Mouse (Mus musculus): ENCODE measurements at regions not wholly inside any gene's neighbourhood (a gene's known extent, or its start where the extent isn't known, plus 50 kb on each side); places are given as distances from the start of the nearest gene placed in this dataset.

DNA sequence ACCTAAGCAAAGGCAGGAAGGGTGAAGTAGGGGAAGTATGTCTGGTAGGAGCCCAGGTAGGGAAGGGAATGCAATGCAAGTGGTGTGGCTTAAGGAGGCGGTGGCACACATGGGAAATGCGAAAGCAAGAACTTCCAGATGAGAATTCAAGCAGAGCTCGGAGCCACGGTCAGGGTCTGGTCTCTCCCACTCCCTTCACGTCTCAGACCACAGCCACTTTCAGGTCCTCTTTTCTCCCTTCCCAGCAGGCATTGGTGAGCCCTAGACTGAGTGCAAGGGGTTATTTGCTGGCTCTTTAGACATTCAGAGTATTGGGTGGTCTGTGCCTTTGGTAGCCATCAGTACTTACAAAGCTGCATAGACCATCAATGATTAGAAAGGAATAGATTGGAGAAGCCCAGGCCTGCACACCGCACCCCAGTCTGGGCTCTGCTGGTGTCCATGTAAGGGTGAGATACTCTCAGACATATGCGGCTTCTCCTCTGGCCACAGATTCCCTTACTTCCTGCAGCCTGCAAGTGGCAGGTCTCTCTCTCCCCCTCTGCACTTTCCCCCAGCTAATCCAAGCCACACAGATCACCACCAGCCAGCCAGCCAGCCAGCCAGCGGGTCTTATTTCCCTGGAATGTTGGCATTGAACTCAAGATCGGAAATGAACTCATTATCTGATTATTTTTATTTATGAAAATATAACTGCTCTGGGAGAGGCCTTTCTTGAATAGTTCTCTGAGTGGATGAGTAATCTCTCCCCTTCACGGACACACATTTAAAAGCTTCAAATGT is 113.6 kb downstream of the Zfp36l2 start:
- peak; percentile 95 for DNase-seq (ENCODE audit: inconsistent ontology term)

DNA sequence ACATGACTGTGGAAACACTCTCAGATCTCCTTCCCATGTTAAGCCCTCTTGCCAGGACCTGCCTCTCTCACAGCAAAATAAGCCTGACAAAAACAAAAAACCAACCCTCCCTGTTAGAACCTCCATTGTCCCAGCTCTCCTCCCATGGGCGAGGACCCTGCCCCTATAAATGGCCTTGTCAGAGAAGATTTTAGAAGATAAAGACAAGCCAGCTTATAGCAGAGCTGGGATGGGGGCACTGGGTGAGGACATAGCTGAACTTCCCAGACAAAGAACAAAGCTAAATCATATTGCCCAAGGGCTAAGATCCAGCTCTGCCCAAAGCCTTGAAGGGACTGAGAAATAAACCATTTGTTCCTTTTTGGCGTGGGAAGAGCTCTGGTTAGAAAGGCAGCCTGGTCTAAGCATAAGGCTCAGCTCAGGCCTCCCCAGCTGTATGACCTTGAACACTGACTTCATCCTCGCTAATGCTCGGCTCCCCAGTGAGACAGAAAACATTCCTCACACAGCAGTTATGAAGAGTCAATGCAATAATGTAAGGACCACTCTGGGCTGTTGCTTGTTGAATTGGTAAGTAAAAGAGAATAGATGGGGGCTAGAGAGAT is 115.2 kb downstream of the Zfp36l2 start:
- no peak for DNase-seq (ENCODE audit: inconsistent ontology term)

DNA sequence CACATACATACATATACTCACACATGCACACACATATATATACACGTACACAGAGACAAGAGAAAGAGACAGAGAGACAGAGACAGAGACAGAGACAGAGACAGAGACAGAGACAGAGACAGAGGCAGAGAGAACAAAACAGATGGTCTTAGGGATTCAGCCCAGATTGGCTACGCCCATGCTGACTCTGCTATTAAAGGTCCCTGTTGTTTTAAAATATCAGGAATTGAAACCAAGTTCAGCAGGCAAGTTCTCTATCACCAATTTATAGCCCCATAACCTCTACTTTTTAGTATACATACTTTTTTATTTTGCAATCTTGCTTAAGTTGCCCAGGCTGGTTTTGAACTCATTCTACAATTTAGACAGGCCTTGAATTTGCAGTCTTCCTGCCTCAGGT is 115.9 kb downstream of the Zfp36l2 start:
- no peak for DNase-seq (ENCODE audit: inconsistent ontology term)

DNA sequence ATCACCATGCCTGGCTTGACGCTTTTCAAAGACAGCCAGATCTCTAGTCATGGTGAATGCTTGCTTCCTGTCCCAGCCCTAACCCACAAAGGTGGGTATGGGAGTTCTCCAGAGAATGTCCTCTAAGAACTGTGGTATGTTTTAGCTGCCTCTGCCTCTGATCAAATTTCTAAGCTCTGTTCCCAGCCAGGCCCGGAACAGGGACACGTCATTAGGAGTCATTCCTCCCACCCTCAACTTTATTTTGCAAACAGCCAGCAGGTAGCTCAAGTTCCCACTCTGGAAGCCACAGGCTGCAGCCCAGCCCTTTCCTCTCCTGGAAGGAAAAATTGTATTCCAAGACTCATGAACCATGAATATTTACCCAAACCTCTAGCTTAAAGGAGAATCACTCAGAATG is 117.2 kb downstream of the Zfp36l2 start:
- no peak for DNase-seq (ENCODE audit: inconsistent ontology term)

DNA sequence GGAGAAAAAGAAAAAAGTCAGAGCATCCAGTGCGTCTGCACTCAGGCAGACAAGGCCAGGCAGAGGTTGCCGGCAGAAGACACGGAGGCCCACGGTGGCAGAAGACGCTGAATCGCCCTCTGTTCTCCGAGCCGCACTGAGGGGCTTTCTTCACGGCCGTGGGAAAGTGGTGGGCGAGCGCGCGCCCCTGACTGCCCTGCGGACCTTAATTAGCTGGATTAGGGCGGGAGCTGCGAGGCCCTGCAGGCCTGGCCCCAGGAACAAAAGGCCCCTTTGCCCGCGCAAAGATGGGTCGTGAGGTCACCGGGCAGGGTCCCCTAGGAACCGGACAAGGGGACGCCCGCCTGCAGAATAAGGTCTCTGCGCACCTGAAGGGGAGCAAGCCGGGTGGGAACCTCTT is 120.6 kb downstream of the Zfp36l2 start:
- DNase-seq (ENCODE audit: inconsistent ontology term), result no peak

DNA sequence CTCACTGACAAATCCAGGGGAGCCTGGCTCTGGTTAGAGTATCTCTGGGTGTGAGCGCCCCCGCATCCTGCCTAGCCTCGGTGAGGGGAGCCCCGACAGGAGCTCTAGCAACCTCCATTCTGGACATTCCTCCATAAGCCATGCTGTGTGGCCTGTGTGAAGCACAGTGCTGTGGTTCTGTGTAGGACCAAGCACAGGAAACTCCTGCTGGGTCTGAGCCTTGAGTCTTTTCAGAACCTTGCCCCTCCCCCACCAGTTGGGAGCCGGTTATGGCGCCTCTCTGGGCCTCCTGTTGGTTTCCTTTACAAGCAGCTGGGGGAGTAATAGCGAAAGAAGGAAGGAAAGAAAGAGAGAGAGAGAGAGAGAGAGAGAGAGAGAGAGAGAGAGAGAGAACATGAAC is 124.0 kb downstream of the Zfp36l2 start:
- DNase-seq (ENCODE audit: inconsistent ontology term), result no peak

DNA sequence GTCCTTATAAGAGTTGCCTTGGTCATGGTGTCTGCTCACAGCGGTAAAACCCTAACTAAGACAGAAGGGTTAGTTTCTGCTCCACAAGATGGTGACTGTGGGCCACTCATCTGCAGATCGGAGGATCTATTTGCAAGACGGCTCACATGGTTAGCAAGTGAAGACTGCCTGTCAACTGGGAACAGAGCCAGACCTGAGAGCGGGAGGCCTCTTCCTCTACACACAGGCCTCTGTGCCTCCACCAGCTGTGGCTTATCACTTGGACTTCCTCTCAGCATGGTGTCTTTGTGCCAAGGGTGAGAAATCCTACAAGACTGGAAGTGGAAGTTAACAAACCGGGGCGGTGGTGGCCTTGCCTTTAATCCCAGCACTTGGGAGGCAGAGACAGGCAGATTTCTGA is 126.1 kb downstream of the Zfp36l2 start:
- no peak for DNase-seq (ENCODE audit: inconsistent ontology term)

DNA sequence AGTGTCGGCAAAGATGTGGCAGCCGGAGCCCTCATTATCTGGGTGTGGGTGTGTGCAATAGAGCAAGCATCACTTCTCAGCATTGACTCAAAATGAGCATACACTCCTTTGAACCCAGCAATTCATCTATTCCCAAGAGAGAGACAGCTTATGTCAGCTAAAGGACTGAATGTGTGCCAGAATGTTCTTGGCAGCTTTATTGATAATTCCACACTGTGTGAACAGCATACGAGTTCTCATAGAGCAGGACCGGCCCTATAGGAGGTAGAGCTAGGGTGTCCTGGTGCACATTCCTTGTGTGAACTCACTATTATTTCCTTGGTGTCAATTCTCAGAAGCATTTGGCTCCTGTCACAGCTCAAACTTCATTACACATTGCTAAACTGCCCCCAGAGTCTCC is 131.3 kb downstream of the Zfp36l2 start:
- DNase-seq (ENCODE audit: inconsistent ontology term), result peak; percentile 62

DNA sequence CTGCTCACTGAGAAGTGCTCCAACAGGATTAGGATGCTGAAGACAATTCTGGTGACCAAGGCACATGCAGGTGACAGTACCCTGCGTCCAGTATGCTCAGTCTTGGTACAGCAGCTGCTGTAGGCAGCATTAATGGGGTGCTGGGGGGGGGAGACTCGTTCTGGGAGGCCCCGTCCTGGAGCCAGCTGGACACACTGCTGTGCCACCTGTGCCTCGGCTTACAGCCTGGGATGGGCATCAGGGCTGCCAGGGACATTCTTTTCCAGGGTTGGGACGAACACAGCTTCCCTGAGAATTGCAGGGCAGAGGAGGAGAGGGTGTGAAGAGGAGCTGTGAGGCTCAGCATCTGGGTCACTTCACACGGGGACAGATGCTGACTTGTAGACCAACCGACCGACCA is 135.3 kb downstream of the Zfp36l2 start:
- no peak for DNase-seq (ENCODE audit: inconsistent ontology term)

DNA sequence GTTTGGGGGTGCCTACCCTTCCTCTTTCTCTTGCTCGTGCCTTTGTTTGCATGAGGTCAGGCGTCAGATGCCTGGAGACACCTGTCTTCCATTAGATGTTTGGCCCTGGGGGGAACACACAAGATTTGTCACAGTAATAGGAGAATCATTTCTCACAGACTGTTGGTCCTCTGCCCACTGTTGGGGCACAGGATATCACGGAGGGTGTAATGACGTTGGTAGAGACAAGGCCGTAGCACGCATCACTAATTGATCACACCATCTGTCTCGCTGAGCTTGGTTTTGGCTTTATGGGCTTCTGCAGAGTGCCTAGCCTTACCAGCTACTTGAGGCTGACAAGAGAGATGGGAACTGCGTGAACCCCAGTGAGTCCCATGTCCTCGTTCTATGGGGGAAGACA is 136.5 kb downstream of the Zfp36l2 start:
- no peak for DNase-seq (ENCODE audit: inconsistent ontology term)

DNA sequence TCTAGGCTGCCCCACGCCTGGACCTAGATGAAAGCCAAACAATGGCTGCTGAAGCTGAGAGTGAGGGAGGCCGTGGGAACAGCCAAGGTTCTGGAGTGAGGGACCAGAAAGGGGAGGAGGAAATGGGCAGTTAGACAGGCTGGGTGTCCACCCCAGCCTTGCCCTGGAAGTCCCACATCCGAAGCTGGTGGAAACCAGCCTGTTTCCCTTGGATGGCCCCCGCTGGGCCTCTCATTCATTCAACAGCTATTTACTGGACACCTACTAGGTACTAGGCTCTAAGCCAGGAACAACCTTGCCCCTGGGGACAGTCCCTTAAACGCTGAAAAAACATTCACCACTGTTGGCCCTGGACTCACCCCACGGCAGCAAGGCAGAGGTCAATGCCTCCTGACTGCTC is 139.2 kb downstream of the Zfp36l2 start:
- no peak for DNase-seq (ENCODE audit: inconsistent ontology term)

DNA sequence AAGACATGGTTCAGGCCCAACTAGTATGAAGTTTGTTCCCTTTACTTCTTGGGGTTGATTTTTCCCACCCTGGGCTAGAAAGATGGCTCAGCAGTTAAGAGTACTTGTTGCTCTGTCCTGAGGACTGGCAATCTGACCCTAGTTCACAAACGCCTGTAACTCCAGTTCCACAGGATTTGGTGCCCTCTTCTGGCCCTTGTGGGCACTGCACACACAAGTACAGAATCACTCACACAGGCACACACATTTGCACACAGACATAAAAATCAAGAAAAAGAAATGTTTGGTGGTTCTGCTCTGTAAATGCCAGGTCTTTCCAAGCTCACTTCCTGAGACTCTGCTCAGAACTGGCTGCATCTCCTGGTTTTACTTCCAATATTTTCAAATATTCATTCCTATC is 140.2 kb downstream of the Zfp36l2 start:
- DNase-seq (ENCODE audit: inconsistent ontology term), result no peak

DNA sequence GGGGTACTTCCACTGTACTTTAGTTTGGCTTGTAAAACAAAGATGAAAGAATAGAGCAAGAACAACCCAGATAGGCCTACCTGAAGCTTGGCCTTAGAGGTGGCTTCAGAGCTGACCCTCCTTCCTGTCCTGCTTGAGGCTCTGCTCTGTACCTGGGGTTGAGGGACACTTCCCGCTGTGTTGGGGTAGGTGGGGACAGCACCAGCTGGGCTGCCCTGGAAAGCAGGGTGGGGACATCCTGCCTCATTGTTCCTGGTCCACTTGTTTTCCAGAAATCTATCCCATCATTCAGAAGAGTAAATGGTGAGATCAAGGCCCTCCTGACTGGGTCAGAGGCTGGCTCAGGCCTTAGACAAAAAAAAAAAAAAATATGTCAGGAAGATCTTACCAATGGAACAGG is 141.9 kb downstream of the Zfp36l2 start:
- DNase-seq (ENCODE audit: inconsistent ontology term), result no peak

DNA sequence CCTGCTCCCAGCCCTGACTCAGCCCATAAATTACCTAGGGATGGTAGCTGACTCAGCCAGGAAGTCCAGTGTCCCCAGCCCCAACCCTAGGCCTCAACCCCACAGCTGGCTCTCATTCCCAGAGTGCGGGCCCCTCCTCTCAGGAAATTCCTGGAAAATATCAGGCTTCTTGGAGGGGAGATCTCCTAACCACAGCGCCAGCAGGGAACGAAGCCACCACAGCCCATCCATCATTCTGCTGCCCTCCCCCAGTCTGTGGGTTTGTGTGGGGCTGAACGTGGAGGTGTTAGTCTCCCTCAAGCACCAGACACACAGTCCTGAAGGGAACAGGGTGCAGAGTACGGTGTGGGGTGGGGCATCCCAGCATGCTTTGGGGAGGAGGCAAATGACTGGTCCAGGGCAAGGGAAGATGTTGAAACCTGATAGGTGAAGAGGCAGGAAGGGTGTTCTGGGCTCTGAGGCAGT is 143.2 kb downstream of the Zfp36l2 start:
- DNase-seq (ENCODE audit: inconsistent ontology term), result no peak

DNA sequence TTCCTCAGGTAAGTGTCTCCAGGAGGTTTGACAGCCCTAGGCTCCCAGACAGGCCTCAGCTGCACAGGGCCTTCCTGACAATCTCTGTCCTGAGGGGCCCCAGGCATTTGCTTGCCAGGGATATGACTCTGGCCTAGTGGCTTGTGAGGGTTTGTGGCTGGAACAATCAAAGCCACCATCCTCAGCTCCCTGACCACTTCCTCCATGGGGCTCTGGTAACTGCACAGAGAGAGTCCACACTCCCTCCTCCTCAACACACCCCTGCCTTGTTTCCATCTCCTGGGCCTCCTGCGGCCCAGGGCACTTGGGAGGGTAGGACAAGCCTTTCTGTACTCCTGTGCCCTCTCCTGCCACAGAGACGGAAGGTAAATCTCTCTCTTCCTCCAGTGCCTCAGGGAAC is 144.6 kb downstream of the Zfp36l2 start:
- no peak for DNase-seq (ENCODE audit: inconsistent ontology term)

DNA sequence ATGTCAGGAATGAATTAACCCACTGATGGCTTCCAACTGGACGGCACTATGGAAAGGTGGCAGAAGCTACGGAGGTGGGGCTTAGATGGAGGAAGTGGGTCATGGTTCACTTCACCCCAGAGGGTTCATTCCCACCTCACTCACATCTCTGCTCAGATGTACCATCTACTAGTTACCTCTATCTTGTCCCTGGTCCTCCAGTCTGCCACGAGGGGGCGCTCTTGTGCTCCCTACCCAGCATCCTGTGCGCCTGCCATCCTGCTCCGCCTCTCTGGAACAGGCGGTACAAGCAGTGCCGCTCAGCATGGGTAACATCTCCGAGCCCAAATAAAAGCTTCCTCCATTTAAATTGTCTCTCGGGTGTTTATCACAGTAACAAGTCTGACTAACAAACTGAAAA is 148.3 kb downstream of the Zfp36l2 start:
- DNase-seq (ENCODE audit: inconsistent ontology term), result no peak

DNA sequence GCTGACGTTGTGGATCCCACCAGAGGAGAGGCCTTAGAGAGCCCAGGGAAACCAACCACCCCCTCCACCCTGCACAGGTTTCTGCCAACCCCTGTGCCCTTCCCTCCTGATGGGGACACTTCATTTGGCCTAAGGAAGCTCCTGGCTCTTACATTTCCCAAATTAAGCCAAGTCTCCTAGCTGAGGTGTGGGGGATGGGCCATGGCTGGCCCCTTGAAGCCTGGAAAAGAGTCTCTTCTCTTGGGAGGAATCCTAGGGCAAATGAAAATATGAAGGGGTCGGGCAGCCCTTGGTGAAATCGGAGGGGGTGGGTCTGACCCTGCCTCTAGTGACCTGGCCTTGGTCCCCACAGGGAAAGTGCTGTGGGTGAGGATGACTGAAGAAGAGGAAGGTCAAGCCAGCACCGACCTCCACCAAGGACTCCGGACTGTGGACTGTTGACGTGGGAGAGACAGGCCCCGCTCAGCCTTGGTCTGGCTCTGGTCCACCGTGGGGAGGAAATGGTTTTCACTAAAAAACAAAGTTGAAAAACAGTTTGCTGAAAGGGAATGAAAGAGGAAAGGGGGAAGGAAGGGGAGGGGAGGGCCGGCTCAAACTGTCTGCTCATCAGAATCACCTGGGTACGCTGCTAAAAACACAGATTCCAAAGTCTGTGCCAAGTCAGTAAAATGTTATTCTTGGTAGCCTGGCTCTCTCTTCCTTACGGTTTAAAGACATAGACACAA is 150.0 kb downstream of the Zfp36l2 start:
- no peak for DNase-seq (ENCODE audit: inconsistent ontology term)

DNA sequence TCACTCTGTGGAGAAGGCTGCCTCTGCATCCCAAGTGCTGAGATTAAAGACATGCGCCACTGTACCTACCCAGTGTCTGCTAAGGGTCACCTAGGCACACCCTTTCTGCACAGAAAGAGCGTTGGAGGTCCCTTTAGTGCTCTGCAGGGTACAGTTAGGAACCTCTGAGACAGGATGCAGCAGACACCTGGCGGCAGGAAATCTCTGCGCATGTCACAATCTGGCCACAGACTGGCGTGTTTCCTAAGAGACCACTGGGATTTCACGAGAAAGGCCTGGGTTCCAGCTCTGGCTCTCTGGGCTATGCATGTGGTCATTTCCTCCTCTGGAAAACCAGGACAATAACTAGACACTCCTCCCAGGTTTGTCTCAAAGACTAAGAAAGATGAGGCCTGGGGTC is 151.7 kb downstream of the Zfp36l2 start:
- no peak for DNase-seq (ENCODE audit: inconsistent ontology term)

DNA sequence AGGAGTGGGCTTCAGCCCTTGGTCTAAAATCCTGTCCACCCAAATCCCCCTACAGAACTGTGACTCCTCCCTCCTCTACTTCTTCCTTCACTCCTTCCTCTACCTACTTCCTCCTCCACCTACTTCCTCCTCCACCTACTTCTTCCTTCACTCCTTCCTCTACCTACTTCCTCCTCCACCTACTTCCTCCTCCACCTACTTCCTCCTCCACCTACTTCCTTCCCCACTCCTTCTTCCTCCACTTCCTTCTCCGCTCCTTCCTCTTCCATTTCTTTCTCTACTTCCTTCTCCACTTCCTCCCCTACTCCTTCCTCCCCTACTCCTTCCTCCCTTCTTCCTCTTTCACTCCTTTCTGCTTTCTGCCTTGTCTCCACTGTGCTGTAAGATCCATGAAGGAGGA is 152.9 kb downstream of the Zfp36l2 start:
- no peak for DNase-seq (ENCODE audit: inconsistent ontology term)

DNA sequence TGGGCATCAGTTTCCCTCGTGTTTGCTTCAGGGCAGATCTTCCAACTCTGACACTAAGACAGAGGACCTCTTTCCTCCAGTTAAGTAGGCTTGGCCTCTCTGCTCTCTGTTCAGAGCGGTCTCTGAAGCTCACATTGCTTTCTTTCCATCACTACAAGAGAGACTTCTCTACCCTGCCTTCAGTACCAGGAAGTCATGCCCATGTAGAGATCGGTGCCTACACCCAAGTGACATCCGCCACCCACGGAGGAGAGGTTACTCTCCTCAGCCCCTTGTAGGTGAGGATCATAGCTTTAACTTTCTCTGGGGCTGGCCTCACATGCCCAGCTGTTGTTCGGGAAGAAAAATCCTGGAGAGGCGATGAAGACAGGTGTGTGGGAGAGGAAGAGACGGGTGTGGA is 155.3 kb downstream of the Zfp36l2 start:
- no peak for DNase-seq (ENCODE audit: inconsistent ontology term)

DNA sequence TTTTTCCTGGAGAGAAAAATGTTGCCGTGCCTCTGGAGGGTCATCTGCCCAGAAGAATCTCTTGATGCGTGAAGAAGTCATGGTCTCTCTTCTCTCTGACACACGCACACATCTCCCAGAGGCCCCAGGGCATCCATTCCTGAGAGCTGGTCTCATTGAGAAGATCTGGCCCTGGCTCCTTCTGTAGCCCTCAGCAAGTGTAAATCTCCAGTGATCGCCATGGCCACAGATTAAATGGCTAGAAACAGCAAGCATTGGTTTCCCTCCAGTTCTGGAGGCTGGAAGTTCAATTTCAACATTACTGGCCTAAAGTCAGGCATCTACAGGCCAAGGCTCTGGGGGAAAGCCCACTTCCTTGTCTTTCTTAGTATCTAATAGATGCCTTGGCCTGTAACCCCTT is 155.9 kb downstream of the Zfp36l2 start:
- no peak for DNase-seq (ENCODE audit: inconsistent ontology term)

DNA sequence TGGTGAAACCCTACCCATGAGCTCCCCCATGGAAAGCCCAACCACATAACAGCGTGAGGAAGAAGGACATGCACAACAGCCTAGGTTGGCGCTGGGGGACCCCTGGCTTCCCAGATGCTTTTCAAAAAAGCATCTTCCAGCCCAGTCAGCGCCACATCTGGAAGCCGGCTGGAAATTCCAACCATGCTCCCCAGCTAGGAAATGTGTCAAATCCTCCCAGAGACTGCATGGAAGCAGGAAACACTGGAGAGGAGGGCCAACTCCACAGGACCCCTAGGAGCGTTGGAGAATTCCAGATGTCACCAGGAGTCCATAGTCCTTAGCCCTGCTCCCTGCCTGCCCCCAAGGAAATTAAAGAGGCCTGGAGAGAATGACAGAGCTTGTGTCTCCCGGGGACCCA is 156.4 kb downstream of the Zfp36l2 start:
- DNase-seq (ENCODE audit: inconsistent ontology term), result no peak

DNA sequence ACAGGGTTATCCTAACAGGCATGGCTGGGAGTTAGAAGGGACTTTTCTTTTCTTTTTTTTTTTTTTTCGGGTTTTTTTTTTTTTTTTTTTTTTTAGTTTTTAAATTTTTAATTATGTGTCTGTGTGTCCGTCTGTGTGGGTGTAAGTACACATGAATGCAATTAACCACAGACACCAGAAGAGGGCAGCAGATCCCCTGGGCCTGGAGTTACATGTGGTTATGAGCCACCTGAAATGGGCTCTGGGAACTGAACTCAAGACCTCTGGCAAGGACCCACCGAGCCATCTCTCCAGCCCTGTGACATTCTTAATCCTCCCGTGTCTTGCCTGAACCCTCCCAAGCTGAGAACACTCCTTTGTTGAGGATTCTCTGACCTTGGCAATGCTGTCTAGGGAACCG is 157.0 kb downstream of the Zfp36l2 start:
- no peak for DNase-seq (ENCODE audit: inconsistent ontology term)

Data from Muller cell, postnatal 12 days (primary cell).